Mouse (Mus musculus) bone marrow, adult 2 months (tissue): ENCODE measurements at regions not wholly inside any gene's neighbourhood (a gene's known extent, or its start where the extent isn't known, plus 50 kb on each side); places are given as distances from the start of the nearest gene placed in this dataset.

ENCODE experiments used
- CTCF ChIP-seq: fragments of 200-500 bp; IDR thresholded peaks from 2 replicates; pipeline ENCODE4 v1.5.1; 2011; ENCODE audit warnings: low read length, control low read depth; ENCODE audit not compliant: control insufficient read depth, insufficient read depth
- POLR2A ChIP-seq: fragments of 200-500 bp; IDR thresholded peaks from 2 replicates; pipeline ENCODE4 v1.6.1; 2011; ENCODE audit warnings: low read depth, mild to moderate bottlenecking, control low read depth, low read length, borderline replicate concordance; ENCODE audit not compliant: control insufficient read depth

- no peak for TF ChIP-seq CTCF
- no peak for TF ChIP-seq POLR2A
These were observed 621.9 kb downstream of the Hs3st4 start for GRCm38 (mm10) chr7:124604581-124604980.
